Mouse (Mus musculus) heart, postnatal 4 days (tissue): ENCODE results near the gene Arhgef16. TPM values are rescaled to one million over a fixed set of nuclear protein-coding genes. Genes with fewer than 3 reads are reported as not detected.

Source experiments
- DNase-seq: peaks from one replicate; pipeline ENCODE4 v3.0.0; 2021
- total RNA-seq, 2 experiments: library from RNA; stranded (reverse); gene quantifications; 2 replicates each; pipeline ENCODE4 v1.2.3; 2021

Arhgef16 gene
- 1 to 10 TPM in 1 of 2 experiments, under 1 TPM in 1; 0.99 to 1.0 TPM for total RNA-seq

GRCm38 (mm10) chr4:154301466-154301881 lies at the start of gene Arhgef16:
Arhgef16 (minus strand) TSS chr4:154301676.
- peak; percentile 60 for DNase-seq

- DNase-seq: no peak
Observed at GRCm38 (mm10) chr4:154348197-154348786, 46.8 kb upstream of the Arhgef16 start.

- no peak for DNase-seq
Observed at GRCm38 (mm10) chr4:154346731-154347522, 45.5 kb upstream of the Arhgef16 start.

- peak; percentile 61 for DNase-seq
Observed at GRCm38 (mm10) chr4:154336650-154337049, 35.2 kb upstream of the Arhgef16 start.

GRCm38 (mm10) chr4:154335761-154336160 lies 34.3 kb upstream of the Arhgef16 start, which contains the start of gene B230104I21Rik:
B230104I21Rik (plus strand) TSS chr4:154336127.
- DNase-seq: no peak

- DNase-seq: peak; percentile 58
Observed at GRCm38 (mm10) chr4:154334699-154335402, 33.4 kb upstream of the Arhgef16 start.

- DNase-seq: peak; percentile 46
Observed at GRCm38 (mm10) chr4:154333300-154333699, 31.8 kb upstream of the Arhgef16 start.

- no peak for DNase-seq
Observed at GRCm38 (mm10) chr4:154331271-154331670, 29.8 kb upstream of the Arhgef16 start.

- DNase-seq: peak; percentile 69
Observed at GRCm38 (mm10) chr4:154330001-154330400, 28.5 kb upstream of the Arhgef16 start.

- peak; percentile 83 for DNase-seq
Observed at GRCm38 (mm10) chr4:154328836-154329235, 27.4 kb upstream of the Arhgef16 start.

GRCm38 (mm10) chr4:154328431-154328830 lies 27.0 kb upstream of the Arhgef16 start:
- DNase-seq: no peak

GRCm38 (mm10) chr4:154325410-154325809 lies 23.9 kb upstream of the Arhgef16 start:
- DNase-seq: peak; percentile 50

GRCm38 (mm10) chr4:154313622-154313967 lies 12.1 kb upstream of the Arhgef16 start:
- DNase-seq: no peak

- no peak for DNase-seq
Observed at GRCm38 (mm10) chr4:154312935-154313621, 11.6 kb upstream of the Arhgef16 start.

- no peak for DNase-seq
Observed at GRCm38 (mm10) chr4:154312143-154312812, 10.8 kb upstream of the Arhgef16 start.

GRCm38 (mm10) chr4:154310576-154311262 lies 9.2 kb upstream of the Arhgef16 start:
- DNase-seq: no peak

- DNase-seq: no peak
Observed at GRCm38 (mm10) chr4:154309131-154309530, 7.7 kb upstream of the Arhgef16 start.

GRCm38 (mm10) chr4:154299541-154300271 lies 1.8 kb downstream of the Arhgef16 start:
- DNase-seq: no peak

- no peak for DNase-seq
Observed at GRCm38 (mm10) chr4:154297761-154298160, 3.7 kb downstream of the Arhgef16 start.

- DNase-seq: no peak
Observed at GRCm38 (mm10) chr4:154294262-154294731, 7.2 kb downstream of the Arhgef16 start.
